Mouse (Mus musculus): ENCODE data around the gene Mrpl51. TPM values are rescaled to one million over a fixed set of nuclear protein-coding genes. Genes with fewer than 3 reads are reported as not detected.

Mrpl51 gene
- polyA plus RNA-seq, 1 experiment from 2014 or later = 226 TPM

GRCm38 (mm10) chr6:125170194-125170593 lies 21.4 kb upstream of the Mrpl51 start:
- no peak overlapping the region for H3K9ac ChIP-seq (ENCODE audit: low read depth, low read length)
- no peaks in the 10 kb centered on the region for H3K9me3 ChIP-seq (replicated peaks; ENCODE audit: control insufficient read depth, low read length)
- H3K27ac ChIP-seq (ENCODE audit: low read depth, low read length) = no peak overlapping the region

GRCm38 (mm10) chr6:125172474-125172873 lies 19.1 kb upstream of the Mrpl51 start:
- Histone ChIP-seq H3K27me3 (ENCODE audit: control insufficient read depth, insufficient read depth, low read length) (no peaks in the 10 kb centered on the region), H3K9me3 (replicated peaks; ENCODE audit: control insufficient read depth, low read length) (no peaks in the 10 kb centered on the region), H3K4me1 (ENCODE audit: control insufficient read depth, insufficient read depth, low read length) (peaks cover 5% of the 10 kb centered on the region), H3K4me3 (ENCODE audit: low read depth, low read length) (no peak overlapping the region), H3K4me2 (no peak overlapping the region), H3K27ac (ENCODE audit: low read depth, low read length) (no peak overlapping the region), H3K9ac (ENCODE audit: low read depth, low read length) (no peak overlapping the region), H3K36me3 (ENCODE audit: control insufficient read depth, insufficient read depth, low read length) (peaks cover 70% of the 10 kb centered on the region)
- 77% methylated on average over 2 of the region's 2 CpGs for WGBS (ENCODE audit: insufficient replicate concordance)
- ATAC-seq (replicated peaks; ENCODE audit: insufficient number of reproducible peaks, low FRiP score, low TSS enrichment) = no peak

More at GRCm38 (mm10) chr6:125170194-125170593, 21.4 kb upstream of the Mrpl51 start:
- Histone ChIP-seq H3K36me3 (ENCODE audit: control insufficient read depth, insufficient read depth, low read length) (peaks cover 51% of the 10 kb centered on the region), H3K4me1 (ENCODE audit: control insufficient read depth, insufficient read depth, low read length) (peaks cover 13% of the 10 kb centered on the region), H3K4me2 (no peak overlapping the region), H3K4me3 (ENCODE audit: low read depth, low read length) (no peak overlapping the region), H3K27me3 (ENCODE audit: control insufficient read depth, insufficient read depth, low read length) (no peaks in the 10 kb centered on the region)
- WGBS (ENCODE audit: insufficient replicate concordance) = 74% methylated on average over 6 of the region's 6 CpGs
- ATAC-seq (replicated peaks; ENCODE audit: insufficient number of reproducible peaks, low FRiP score, low TSS enrichment) = no peak

GRCm38 (mm10) chr6:125173256-125173655 lies 18.3 kb upstream of the Mrpl51 start:
- Histone ChIP-seq H3K4me3 (ENCODE audit: low read depth, low read length) (no peak overlapping the region), H3K27ac (ENCODE audit: low read depth, low read length) (no peak overlapping the region), H3K4me1 (ENCODE audit: control insufficient read depth, insufficient read depth, low read length) (no peaks in the 10 kb centered on the region), H3K36me3 (ENCODE audit: control insufficient read depth, insufficient read depth, low read length) (peaks cover 75% of the 10 kb centered on the region), H3K27me3 (ENCODE audit: control insufficient read depth, insufficient read depth, low read length) (no peaks in the 10 kb centered on the region), H3K4me2 (no peak overlapping the region), H3K9ac (ENCODE audit: low read depth, low read length) (no peak overlapping the region), H3K9me3 (replicated peaks; ENCODE audit: control insufficient read depth, low read length) (no peaks in the 10 kb centered on the region)
- no peak for ATAC-seq (replicated peaks; ENCODE audit: insufficient number of reproducible peaks, low FRiP score, low TSS enrichment)
- 95% methylated on average over 7 of the region's 7 CpGs for WGBS (ENCODE audit: insufficient replicate concordance)

GRCm38 (mm10) chr6:125175469-125175868 lies 16.1 kb upstream of the Mrpl51 start:
- 93% methylated on average over 5 of the region's 5 CpGs for WGBS (ENCODE audit: insufficient replicate concordance)
- H3K9me3 ChIP-seq (replicated peaks; ENCODE audit: control insufficient read depth, low read length) = no peaks in the 10 kb centered on the region
- H3K4me2 ChIP-seq = no peak overlapping the region

GRCm38 (mm10) chr6:125179601-125180000 lies 12.0 kb upstream of the Mrpl51 start:
- H3K4me1 ChIP-seq (ENCODE audit: control insufficient read depth, insufficient read depth, low read length) = no peaks in the 10 kb centered on the region
- H3K4me3 ChIP-seq (ENCODE audit: low read depth, low read length) = no peak overlapping the region
- no peaks in the 10 kb centered on the region for H3K27me3 ChIP-seq (ENCODE audit: control insufficient read depth, insufficient read depth, low read length)
- no peak overlapping the region for H3K4me2 ChIP-seq
- H3K9me3 ChIP-seq (replicated peaks; ENCODE audit: control insufficient read depth, low read length) = no peaks in the 10 kb centered on the region
- no peak for ATAC-seq (replicated peaks; ENCODE audit: insufficient number of reproducible peaks, low FRiP score, low TSS enrichment)
- peaks cover 81% of the 10 kb centered on the region for H3K36me3 ChIP-seq (ENCODE audit: control insufficient read depth, insufficient read depth, low read length)
- no peak overlapping the region for H3K27ac ChIP-seq (ENCODE audit: low read depth, low read length)
- 91% methylated on average over 7 of the region's 7 CpGs for WGBS (ENCODE audit: insufficient replicate concordance)
- no peak overlapping the region for H3K9ac ChIP-seq (ENCODE audit: low read depth, low read length)

More at GRCm38 (mm10) chr6:125175469-125175868, 16.1 kb upstream of the Mrpl51 start:
- H3K27me3 ChIP-seq (ENCODE audit: control insufficient read depth, insufficient read depth, low read length) = no peaks in the 10 kb centered on the region
- H3K4me1 ChIP-seq (ENCODE audit: control insufficient read depth, insufficient read depth, low read length) = no peaks in the 10 kb centered on the region
- H3K9ac ChIP-seq (ENCODE audit: low read depth, low read length) = no peak overlapping the region
- H3K27ac ChIP-seq (ENCODE audit: low read depth, low read length) = no peak overlapping the region
- no peak for ATAC-seq (replicated peaks; ENCODE audit: insufficient number of reproducible peaks, low FRiP score, low TSS enrichment)
- no peak overlapping the region for H3K4me3 ChIP-seq (ENCODE audit: low read depth, low read length)
- H3K36me3 ChIP-seq (ENCODE audit: control insufficient read depth, insufficient read depth, low read length) = peaks cover 80% of the 10 kb centered on the region

GRCm38 (mm10) chr6:125182133-125182532 lies 9.5 kb upstream of the Mrpl51 start:
- 90% methylated on average over 5 of the region's 5 CpGs for WGBS (ENCODE audit: insufficient replicate concordance)
- no peak overlapping the region for H3K4me3 ChIP-seq (ENCODE audit: low read depth, low read length)
- no peak for ATAC-seq (replicated peaks; ENCODE audit: insufficient number of reproducible peaks, low FRiP score, low TSS enrichment)

GRCm38 (mm10) chr6:125186203-125186602 lies 5.4 kb upstream of the Mrpl51 start:
- no peak for ATAC-seq (replicated peaks; ENCODE audit: insufficient number of reproducible peaks, low FRiP score, low TSS enrichment)
- H3K9ac ChIP-seq (ENCODE audit: low read depth, low read length) = no peak overlapping the region
- WGBS (ENCODE audit: insufficient replicate concordance) = 91% methylated on average over 10 of the region's 10 CpGs

More at GRCm38 (mm10) chr6:125182133-125182532, 9.5 kb upstream of the Mrpl51 start:
- H3K9ac ChIP-seq (ENCODE audit: low read depth, low read length) = no peak overlapping the region
- H3K36me3 ChIP-seq (ENCODE audit: control insufficient read depth, insufficient read depth, low read length) = peaks cover 85% of the 10 kb centered on the region
- no peak overlapping the region for H3K4me2 ChIP-seq
- H3K4me1 ChIP-seq (ENCODE audit: control insufficient read depth, insufficient read depth, low read length) = no peaks in the 10 kb centered on the region
- H3K27ac ChIP-seq (ENCODE audit: low read depth, low read length) = no peak overlapping the region
- H3K9me3 ChIP-seq (replicated peaks; ENCODE audit: control insufficient read depth, low read length) = no peaks in the 10 kb centered on the region
- H3K27me3 ChIP-seq (ENCODE audit: control insufficient read depth, insufficient read depth, low read length) = no peaks in the 10 kb centered on the region

GRCm38 (mm10) chr6:125190816-125191215 lies 785 bp upstream of the Mrpl51 start:
- H3K9ac ChIP-seq (ENCODE audit: low read depth, low read length) = peak overlapping the region; percentile 80
- peak overlapping the region; percentile 97 for H3K27ac ChIP-seq (ENCODE audit: low read depth, low read length)
- peaks cover 11% of the 10 kb centered on the region for H3K4me1 ChIP-seq (ENCODE audit: control insufficient read depth, insufficient read depth, low read length)
- H3K4me3 ChIP-seq (ENCODE audit: low read depth, low read length) = peak overlapping the region; percentile 71
- H3K4me2 ChIP-seq = peak overlapping the region; percentile 65
- no peaks in the 10 kb centered on the region for H3K9me3 ChIP-seq (replicated peaks; ENCODE audit: control insufficient read depth, low read length)
- peaks cover 35% of the 10 kb centered on the region for H3K36me3 ChIP-seq (ENCODE audit: control insufficient read depth, insufficient read depth, low read length)
- no peak for ATAC-seq (replicated peaks; ENCODE audit: insufficient number of reproducible peaks, low FRiP score, low TSS enrichment)
- no peaks in the 10 kb centered on the region for H3K27me3 ChIP-seq (ENCODE audit: control insufficient read depth, insufficient read depth, low read length)

More at GRCm38 (mm10) chr6:125186203-125186602, 5.4 kb upstream of the Mrpl51 start:
- Histone ChIP-seq H3K4me3 (ENCODE audit: low read depth, low read length) (no peak overlapping the region), H3K27ac (ENCODE audit: low read depth, low read length) (no peak overlapping the region), H3K4me1 (ENCODE audit: control insufficient read depth, insufficient read depth, low read length) (peaks cover 7% of the 10 kb centered on the region), H3K27me3 (ENCODE audit: control insufficient read depth, insufficient read depth, low read length) (no peaks in the 10 kb centered on the region), H3K4me2 (no peak overlapping the region), H3K9me3 (replicated peaks; ENCODE audit: control insufficient read depth, low read length) (no peaks in the 10 kb centered on the region), H3K36me3 (ENCODE audit: control insufficient read depth, insufficient read depth, low read length) (peaks cover 66% of the 10 kb centered on the region)

GRCm38 (mm10) chr6:125192016-125192714 lies 564 bp downstream of the Mrpl51 start:
- WGBS (ENCODE audit: insufficient replicate concordance) = under 1% methylated on average over 34 of the region's 34 CpGs
- Histone ChIP-seq H3K4me3 (ENCODE audit: low read depth, low read length) (peak overlapping the region; percentile 71), H3K36me3 (ENCODE audit: control insufficient read depth, insufficient read depth, low read length) (peaks cover 23% of the 10 kb centered on the region), H3K4me1 (ENCODE audit: control insufficient read depth, insufficient read depth, low read length) (peaks cover 11% of the 10 kb centered on the region), H3K27ac (ENCODE audit: low read depth, low read length) (peak overlapping the region; percentile 97), H3K4me2 (peak overlapping the region; percentile 65), H3K9me3 (replicated peaks; ENCODE audit: control insufficient read depth, low read length) (no peaks in the 10 kb centered on the region), H3K27me3 (ENCODE audit: control insufficient read depth, insufficient read depth, low read length) (no peaks in the 10 kb centered on the region), H3K9ac (ENCODE audit: low read depth, low read length) (peak overlapping the region; percentile 80)
- ATAC-seq (replicated peaks; ENCODE audit: insufficient number of reproducible peaks, low FRiP score, low TSS enrichment) = peak; percentile 91

Data from heart, embryonic 11.5 days (tissue).